Mouse (Mus musculus) E14TG2a.4 (cell line): ENCODE data around the gene Phb2.
"Not testable (repeated sequence)": the region's sequence is repeated elsewhere in the genome, so short reads cannot be mapped to it uniquely, and the experiment has no call there.

Experiments used
- H3K27me3 ChIP-seq: 2 replicates; pipeline ENCODE4 v1.6.1; 2014; ENCODE audit warnings: low read length, control low read depth; ENCODE audit not compliant: insufficient read depth
- H3K36me3 ChIP-seq: 2 replicates; pipeline ENCODE4 v1.6.1; 2014; ENCODE audit warnings: low read length, control low read depth; ENCODE audit not compliant: insufficient read depth
- H3K4me1 ChIP-seq: replicated peaks from 2 replicates; pipeline ENCODE4 v1.6.1; 2014; ENCODE audit warnings: low read depth, low read length, control low read depth
- H3K4me3 ChIP-seq: replicated peaks from 2 replicates; pipeline ENCODE4 v1.5.1; 2014; ENCODE audit warnings: mild to moderate bottlenecking, low read length
- H3K9me3 ChIP-seq: 2 replicates; pipeline ENCODE4 v1.6.1; 2014; ENCODE audit warnings: low read length, control low read depth
- CTCF ChIP-seq: conservative IDR thresholded peaks from 2 replicates; pipeline ENCODE4 v1.5.1; 2014; ENCODE audit warnings: low read length
- NANOG ChIP-seq: IDR thresholded peaks from 2 replicates; pipeline ENCODE4 v1.6.1; 2014; ENCODE audit warnings: borderline replicate concordance, low read length, mixed read lengths
- POU5F1 ChIP-seq: IDR thresholded peaks from 2 replicates; pipeline ENCODE4 v1.6.1; 2014; ENCODE audit warnings: low read length, borderline replicate concordance

Gene Phb2

DNA sequence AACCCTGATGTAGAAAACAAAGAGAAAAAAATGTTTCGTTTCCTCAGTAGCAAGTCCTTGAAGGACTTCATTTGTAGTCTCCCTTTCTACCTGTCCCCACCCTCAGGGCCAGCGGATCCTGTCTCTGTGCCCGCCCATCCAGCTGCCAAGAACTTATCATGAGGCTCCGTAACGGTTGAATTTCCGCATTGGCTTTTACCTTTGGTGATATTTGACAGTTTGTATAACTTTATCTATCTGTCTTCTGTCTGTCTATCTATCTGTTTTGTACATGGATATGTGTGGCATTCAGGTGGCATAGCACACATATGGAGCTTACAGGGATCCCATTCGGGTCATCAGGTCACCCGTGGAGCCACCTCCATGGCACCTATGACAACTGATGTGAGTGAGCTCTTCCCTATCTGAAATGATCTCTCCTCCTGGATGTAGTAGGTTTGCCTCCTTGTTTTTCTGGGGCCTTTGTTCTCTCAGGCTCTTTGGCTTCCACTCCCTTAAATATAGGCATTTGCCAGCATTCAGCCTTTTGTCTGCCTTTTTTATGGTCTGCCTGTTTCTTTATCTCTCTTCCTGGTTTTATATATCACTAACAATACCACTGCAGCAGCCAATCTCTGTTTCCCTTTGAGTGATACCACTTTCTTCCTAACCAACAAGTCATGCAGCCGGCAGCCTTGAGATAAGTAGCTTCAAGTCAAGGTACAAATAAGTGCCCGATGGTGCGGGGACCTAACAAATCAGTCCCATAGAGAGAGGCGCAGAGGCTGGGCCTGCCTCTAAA lies 26.3 kb upstream of the Phb2 start:
- H3K4me1 ChIP-seq = peaks cover 30% of the 10 kb centered on the region
- H3K9me3 ChIP-seq = no peaks in the 10 kb centered on the region
- H3K36me3 ChIP-seq = peaks cover 4% of the 10 kb centered on the region; the same call in 1 of the 2 replicates
- no peaks in the 10 kb centered on the region for H3K27me3 ChIP-seq
- TF ChIP-seq CTCF = no peak
- no peak overlapping the region for H3K4me3 ChIP-seq

DNA sequence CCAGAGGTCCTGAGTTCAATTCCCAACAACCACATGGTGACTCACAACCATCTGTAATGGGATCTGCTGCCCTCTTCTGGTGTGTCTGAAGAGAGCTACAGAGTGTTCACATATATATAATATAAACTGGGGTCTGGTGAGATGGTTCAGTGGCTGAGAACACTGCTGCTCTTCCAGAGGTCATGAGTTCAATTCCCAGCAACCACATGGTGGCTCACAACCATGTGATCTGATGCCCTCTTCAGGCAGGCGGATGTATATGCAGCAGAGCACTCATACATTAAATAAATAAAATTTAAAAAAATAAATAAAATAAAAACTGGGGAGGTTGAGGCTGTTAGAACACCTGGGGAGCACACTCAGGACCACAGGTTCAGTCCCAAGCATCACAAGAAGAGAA lies 25.5 kb upstream of the Phb2 start:
- not testable (repeated sequence) for H3K4me3 ChIP-seq, H3K36me3 ChIP-seq, H3K9me3 ChIP-seq, H3K27me3 ChIP-seq
- TF ChIP-seq CTCF = peak; percentile 42
- H3K4me1 ChIP-seq = peaks cover 30% of the 10 kb centered on the region

DNA sequence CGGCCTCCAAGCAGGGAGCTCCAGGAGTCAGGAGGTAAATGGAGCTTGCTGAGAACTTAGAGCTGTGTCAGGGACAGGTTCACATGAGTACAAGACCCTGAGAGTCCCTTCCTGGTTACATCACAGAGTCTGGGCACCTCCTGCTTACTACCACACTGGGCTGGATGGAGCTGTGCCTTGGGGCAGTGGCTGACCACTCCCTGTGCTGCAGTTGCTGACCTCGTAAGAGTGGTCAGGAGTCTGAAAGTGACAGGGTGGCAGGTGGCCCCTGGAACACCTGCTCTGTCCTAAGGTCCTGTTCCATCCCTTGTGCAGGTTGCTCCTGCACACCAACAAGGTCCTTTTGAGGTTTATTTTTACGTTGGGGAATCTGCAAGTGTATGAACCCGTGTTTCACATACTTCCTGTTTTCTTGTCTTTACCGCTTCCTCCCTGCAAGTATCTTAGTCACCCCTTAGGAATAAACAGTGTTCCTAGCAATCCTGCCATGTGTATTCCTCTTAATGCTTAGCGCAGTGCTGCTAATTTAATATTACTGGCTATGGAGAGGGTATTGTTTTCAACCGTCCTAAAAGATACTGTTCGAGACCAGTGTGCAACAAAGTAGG lies 23.9 kb upstream of the Phb2 start:
- peaks cover 4% of the 10 kb centered on the region; the same call in 1 of the 2 replicates for H3K36me3 ChIP-seq
- TF ChIP-seq CTCF (no peak), POU5F1 (no peak), NANOG (no peak)
- no peaks in the 10 kb centered on the region for H3K27me3 ChIP-seq
- H3K4me3 ChIP-seq = no peak overlapping the region
- H3K9me3 ChIP-seq = no peaks in the 10 kb centered on the region
- H3K4me1 ChIP-seq = peaks cover 36% of the 10 kb centered on the region

DNA sequence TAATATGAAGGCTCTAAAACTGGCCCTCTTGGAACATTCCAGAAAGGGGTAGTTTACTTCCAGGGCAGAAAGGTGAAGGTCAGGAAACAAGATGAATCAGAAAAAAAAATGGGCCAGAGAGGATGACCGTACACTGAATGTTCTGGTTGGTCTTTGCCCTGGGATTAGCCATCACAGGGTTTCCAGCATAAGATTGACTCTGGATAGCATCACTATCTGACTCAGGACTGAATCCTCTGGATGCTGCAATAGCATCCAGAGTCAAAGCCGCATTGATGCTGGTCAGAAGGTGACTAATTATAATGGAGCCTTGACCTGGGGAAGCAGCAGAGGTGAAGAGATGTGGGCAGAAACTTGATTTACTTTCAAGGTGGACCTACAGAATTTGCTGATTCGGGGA lies 23.1 kb upstream of the Phb2 start:
- Histone ChIP-seq H3K9me3 (no peaks in the 10 kb centered on the region), H3K36me3 (peaks cover 4% of the 10 kb centered on the region; the same call in 1 of the 2 replicates), H3K4me3 (no peak overlapping the region), H3K4me1 (peaks cover 37% of the 10 kb centered on the region), H3K27me3 (no peaks in the 10 kb centered on the region)
- TF ChIP-seq POU5F1 (no peak), NANOG (no peak), CTCF (no peak)

DNA sequence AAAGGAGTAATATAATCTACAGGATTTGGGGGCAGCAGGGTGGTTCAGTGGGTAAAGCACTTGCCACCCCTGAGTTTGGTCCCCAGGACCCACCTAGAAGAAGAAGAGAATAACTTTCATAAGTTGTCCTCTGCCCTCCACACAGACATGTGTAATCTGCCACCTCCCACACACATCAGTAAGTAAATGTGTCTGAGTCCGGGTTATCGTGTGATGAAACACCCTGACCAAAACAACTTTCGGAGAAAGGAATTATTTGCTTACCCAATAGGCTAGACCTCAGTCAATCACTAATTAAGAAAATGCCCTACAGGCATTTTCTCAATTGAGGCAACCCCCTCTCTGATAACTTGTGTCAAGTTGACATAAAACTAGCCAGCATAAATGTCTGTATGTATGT lies 21.6 kb upstream of the Phb2 start:
- H3K4me1 ChIP-seq = peaks cover 37% of the 10 kb centered on the region
- H3K9me3 ChIP-seq = no peaks in the 10 kb centered on the region
- TF ChIP-seq CTCF (no peak), NANOG (no peak), POU5F1 (no peak)
- no peak overlapping the region for H3K4me3 ChIP-seq
- peaks cover 12% of the 10 kb centered on the region for H3K36me3 ChIP-seq
- no peaks in the 10 kb centered on the region for H3K27me3 ChIP-seq

DNA sequence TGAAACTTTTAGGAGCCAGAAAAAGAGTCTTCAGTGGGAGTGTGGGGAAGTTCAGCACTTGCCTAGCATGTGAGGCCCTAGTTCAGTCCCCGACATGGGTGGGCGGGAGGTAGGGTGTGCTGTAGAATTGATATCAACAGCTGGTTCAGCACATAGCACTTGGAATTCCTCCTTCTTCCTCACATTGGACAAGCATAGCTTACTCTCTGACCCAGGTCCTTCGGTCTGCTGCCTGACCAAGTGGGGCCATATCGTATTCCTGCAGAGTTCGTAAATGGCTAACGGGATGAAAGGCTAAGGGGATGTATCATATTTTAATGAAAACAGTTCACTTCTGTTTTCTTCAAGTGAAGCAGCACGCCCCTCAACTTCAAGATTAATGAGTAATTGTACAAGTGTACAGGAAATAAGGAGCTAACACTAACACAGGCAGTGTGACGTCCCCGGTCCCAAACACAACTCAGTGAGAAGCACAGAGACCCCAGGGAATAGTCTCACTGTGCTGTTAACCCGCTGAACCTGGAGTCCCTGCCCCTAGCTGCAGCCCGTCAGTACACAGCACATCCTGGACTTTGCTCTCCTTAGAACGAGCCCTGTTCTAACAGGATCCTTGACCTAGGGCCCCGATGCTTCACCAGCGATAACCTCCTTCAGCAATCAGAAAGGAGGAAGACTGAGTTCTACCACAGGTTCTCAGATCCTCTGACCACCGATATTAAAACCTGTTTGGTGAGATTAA lies 18.7 kb upstream of the Phb2 start:
- Histone ChIP-seq H3K9me3 (no peaks in the 10 kb centered on the region), H3K4me1 (peaks cover 33% of the 10 kb centered on the region), H3K27me3 (no peaks in the 10 kb centered on the region), H3K4me3 (no peak overlapping the region), H3K36me3 (peaks cover 28% of the 10 kb centered on the region)
- TF ChIP-seq NANOG = no peak
- no peak for TF ChIP-seq CTCF
- no peak for TF ChIP-seq POU5F1

DNA sequence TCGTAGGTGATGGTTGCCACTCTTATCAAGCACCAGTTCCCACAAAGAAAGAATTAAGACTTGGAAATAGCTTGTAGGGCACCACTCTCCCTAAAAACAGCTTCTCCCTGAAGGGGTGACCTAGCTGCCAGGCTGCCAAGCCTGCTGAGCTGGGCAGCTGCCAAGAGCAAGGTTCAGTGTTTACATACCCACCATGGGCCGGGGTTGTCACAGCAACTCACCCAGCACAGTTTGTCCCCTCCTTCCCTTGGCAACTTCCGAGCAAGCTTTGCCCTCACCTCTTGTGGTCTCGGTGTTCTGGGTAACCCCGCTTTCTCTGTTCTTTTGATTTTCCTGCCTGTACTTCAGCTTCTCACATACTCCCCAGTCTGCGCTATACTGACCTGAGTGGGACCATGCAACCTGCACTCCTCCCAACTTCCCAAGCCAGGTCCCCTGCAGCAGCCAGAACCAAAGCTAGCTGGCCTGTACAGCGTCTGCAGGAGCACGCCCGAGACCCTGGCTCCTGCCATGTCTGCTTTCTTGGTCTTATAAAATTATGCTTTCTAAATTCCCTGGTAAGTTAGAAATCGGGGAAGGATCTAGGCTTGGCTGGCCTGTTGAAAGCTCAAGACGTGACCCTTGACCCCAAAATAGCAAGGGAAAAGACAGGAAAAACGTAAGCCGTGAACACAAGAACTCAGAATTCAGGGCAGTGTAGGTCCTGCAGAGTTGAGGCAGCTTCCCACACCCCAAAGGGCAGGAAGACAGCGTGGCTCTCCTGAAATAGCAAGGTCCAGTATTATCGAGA lies 17.8 kb upstream of the Phb2 start:
- Histone ChIP-seq H3K4me3 (no peak overlapping the region), H3K27me3 (no peaks in the 10 kb centered on the region), H3K4me1 (peaks cover 35% of the 10 kb centered on the region), H3K36me3 (peaks cover 38% of the 10 kb centered on the region), H3K9me3 (no peaks in the 10 kb centered on the region)
- TF ChIP-seq NANOG (no peak), POU5F1 (no peak), CTCF (no peak)

DNA sequence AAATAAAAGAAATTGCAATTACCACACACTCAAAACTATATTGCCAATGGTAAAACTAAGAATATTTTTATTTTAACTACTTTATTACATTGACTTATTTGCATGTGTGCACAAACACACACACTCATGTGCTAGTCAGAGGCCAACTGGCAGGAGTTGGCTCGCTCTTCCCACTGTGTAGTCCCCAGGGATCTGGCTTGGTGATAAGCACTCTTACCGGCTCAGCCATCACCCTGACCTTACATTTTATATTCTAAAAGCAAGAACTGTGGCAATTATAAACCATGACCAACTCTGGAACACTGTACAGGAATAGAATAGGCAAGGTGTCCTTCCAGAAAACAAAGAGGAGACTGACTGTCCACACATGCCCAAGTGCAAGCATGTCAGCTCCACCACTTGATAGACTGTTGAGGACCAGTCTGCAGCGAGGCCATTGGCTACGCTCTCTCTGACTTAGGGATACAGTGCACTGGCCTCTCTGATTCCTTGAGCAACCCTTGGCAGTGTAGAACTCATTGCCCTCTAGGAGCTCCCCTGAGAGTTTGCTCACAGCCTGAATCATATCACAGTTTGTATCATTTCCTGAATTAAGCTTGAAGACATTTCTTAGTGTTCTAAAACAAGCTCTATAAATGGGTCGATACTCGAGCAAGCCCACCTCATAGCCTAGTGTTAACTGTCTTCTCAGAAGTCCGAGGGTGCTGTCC lies 15.5 kb upstream of the Phb2 start:
- peaks cover 60% of the 10 kb centered on the region for H3K36me3 ChIP-seq
- no peaks in the 10 kb centered on the region for H3K9me3 ChIP-seq
- TF ChIP-seq NANOG (no peak), POU5F1 (no peak), CTCF (no peak)
- no peaks in the 10 kb centered on the region for H3K27me3 ChIP-seq
- peaks cover 54% of the 10 kb centered on the region for H3K4me1 ChIP-seq
- H3K4me3 ChIP-seq = no peak overlapping the region
